Mouse (Mus musculus) spleen, postnatal 4 days (tissue): Measurements from ENCODE around the gene Zbtb7b.

Experiments used
- DNase-seq, 2 experiments: peaks; one replicate each; pipeline ENCODE4 v3.0.0; 2022; ENCODE audit warnings: low spot score in 2 of 2

Zbtb7b gene

GRCm38 (mm10) chr3:89418170-89418860, 23.7 kb upstream of the Zbtb7b start, which contains the start of the genes Cks1b and Shc1:
TSS of gene Cks1b (minus strand) at chr3:89418383.
TSS of gene Shc1 (plus strand) at chr3:89418443.
- peak; percentile 91 to 93 for DNase-seq

- DNase-seq: no peak
Observed at GRCm38 (mm10) chr3:89417840-89418169, 23.2 kb upstream of the Zbtb7b start.

GRCm38 (mm10) chr3:89417131-89417530, 22.6 kb upstream of the Zbtb7b start:
- no peak for DNase-seq

- DNase-seq: no peak
Observed at GRCm38 (mm10) chr3:89416158-89416557, 21.6 kb upstream of the Zbtb7b start.

GRCm38 (mm10) chr3:89411490-89412393, 17.2 kb upstream of the Zbtb7b start, which contains the start of gene Flad1:
TSS of gene Flad1 (minus strand) at chr3:89411870.
- DNase-seq: peak; percentile 98

- no peak for DNase-seq
Observed at GRCm38 (mm10) chr3:89410864-89411263, 16.3 kb upstream of the Zbtb7b start.

GRCm38 (mm10) chr3:89409701-89410100, 15.1 kb upstream of the Zbtb7b start:
- no peak for DNase-seq

- no peak for DNase-seq
Observed at GRCm38 (mm10) chr3:89408448-89408847, 13.9 kb upstream of the Zbtb7b start.

GRCm38 (mm10) chr3:89406887-89407286, 12.3 kb upstream of the Zbtb7b start:
- DNase-seq: no peak

GRCm38 (mm10) chr3:89402693-89403092, 8.1 kb upstream of the Zbtb7b start, which contains the start of gene Lenep:
TSS of gene Lenep (minus strand) at chr3:89402793.
- no peak for DNase-seq

- DNase-seq: no peak
Observed at GRCm38 (mm10) chr3:89401329-89401728, 6.8 kb upstream of the Zbtb7b start.

GRCm38 (mm10) chr3:89396654-89397005, 2.1 kb upstream of the Zbtb7b start:
- no peak for DNase-seq

- peak in 1 of 2 experiments; percentile 61 for DNase-seq
Observed at GRCm38 (mm10) chr3:89395806-89396653, 1.5 kb upstream of the Zbtb7b start.

GRCm38 (mm10) chr3:89395419-89395805, 836 bp upstream of the Zbtb7b start:
- no peak for DNase-seq

GRCm38 (mm10) chr3:89394894-89395256, 299 bp upstream of the Zbtb7b start:
- peak; percentile 75 to 81 for DNase-seq

- DNase-seq: peak; percentile 95 to 96
Observed at GRCm38 (mm10) chr3:89393605-89394004, 971 bp downstream of the Zbtb7b start.

- DNase-seq: peak; percentile 33 to 74
Observed at GRCm38 (mm10) chr3:89392871-89393311, 1.7 kb downstream of the Zbtb7b start.

GRCm38 (mm10) chr3:89391663-89392511, 2.7 kb downstream of the Zbtb7b start:
- peak in 1 of 2 experiments; percentile 70 for DNase-seq

- peak; percentile 54 to 76 for DNase-seq
Observed at GRCm38 (mm10) chr3:89390699-89391662, 3.6 kb downstream of the Zbtb7b start.

- DNase-seq: peak in 1 of 2 experiments; percentile 71
Observed at GRCm38 (mm10) chr3:89390111-89390515, 4.5 kb downstream of the Zbtb7b start.
